9 mouse cellular contexts compared by ENCODE assay signal in genomic region chr7:79577931-79578850, GRCm38 (mm10). TPM values are rescaled to one million over a fixed set of nuclear protein-coding genes. Genes with fewer than 3 reads are reported as not detected.
A peak's percentile ranks its signal among the peaks of the same experiment; 100 is the strongest.
DNase-seq lines count a peak whose midpoint lies in the region; ATAC-seq and TF ChIP-seq lines count a peak whose summit lies in the region.
"Had no signal": no experiment of that assay in that cellular context is flagged by ENCODE, and none has a peak within 500 bp of the region (broad histone marks: within the 10 kb centered on the region; RNA-seq: fewer than 3 reads in every experiment).

No protein-coding gene starts in this region.

- no peaks in the 10 kb centered on the region for H3K4me1 ChIP-seq in liver, adult 2 months (ENCODE audit: control insufficient read depth, insufficient read depth, low read length)
- H3K4me1 ChIP-seq in forebrain, embryonic 10.5 days = peaks cover 61% of the 10 kb centered on the region
- peaks cover 3% of the 10 kb centered on the region for H3K4me1 ChIP-seq in limb, embryonic 11.5 days (ENCODE audit: control insufficient read depth, insufficient read depth, low read length)

- peak; percentile 31; the same call in 1 of the 2 replicates for ATAC-seq in limb, embryonic 11.5 days (ENCODE audit: insufficient number of reproducible peaks, low FRiP score, low TSS enrichment, low read depth)

- H3K9me3 ChIP-seq in forebrain, embryonic 10.5 days = no peaks in the 10 kb centered on the region
- H3K9me3 ChIP-seq in limb, embryonic 11.5 days (ENCODE audit: control insufficient read depth, low read length) = no peaks in the 10 kb centered on the region

- no peaks in the 10 kb centered on the region for H3K36me3 ChIP-seq in liver, adult 2 months (ENCODE audit: control insufficient read depth, insufficient read depth, low read length)
- H3K36me3 ChIP-seq in forebrain, embryonic 10.5 days (replicated peaks) = no peaks in the 10 kb centered on the region
- no peaks in the 10 kb centered on the region for H3K36me3 ChIP-seq in limb, embryonic 11.5 days (ENCODE audit: control insufficient read depth, insufficient read depth, low read length)

- no peaks in the 10 kb centered on the region for H3K79me2 ChIP-seq in liver, adult 2 months (ENCODE audit: control insufficient read depth, insufficient read depth, low read length)

- peaks cover 12% of the 10 kb centered on the region; the same call in 1 of the 2 replicates for H3K27me3 ChIP-seq in liver, adult 2 months (ENCODE audit: control insufficient read depth, insufficient read depth, low read length)
- peaks cover 100% of the 10 kb centered on the region for H3K27me3 ChIP-seq in forebrain, embryonic 10.5 days (ENCODE audit: poor library complexity, severe bottlenecking)
- peaks cover 26% of the 10 kb centered on the region for H3K27me3 ChIP-seq in limb, embryonic 11.5 days (ENCODE audit: control insufficient read depth, insufficient read depth, low read length)

- DNase-seq in liver, adult 2 months (ENCODE audit: extremely low read depth, low read depth, low spot score) = no peak
- no peak for DNase-seq in liver
- peak; percentile 36 for DNase-seq in forebrain, embryonic 10.5 days (ENCODE audit: extremely low spot score, low spot score)
- DNase-seq in limb, embryonic 11.5 days (ENCODE audit: low spot score) = no peak
- DNase-seq in retina, embryonic 14.5 days (ENCODE audit: low spot score) = peak; percentile 42
- DNase-seq in spleen, postnatal 36 days (ENCODE audit: low spot score in 2 of 2) = no peak
- no peak for DNase-seq in cerebellum, adult 11-12 months
- no peak for DNase-seq in adrenal gland, adult 18-20 months (ENCODE audit: low spot score in 2 of 2)
- DNase-seq: gastrocnemius, postnatal 10 days had no signal

- H3K4me3 ChIP-seq in liver, adult 2 months (ENCODE audit: insufficient read depth, low read depth, low read length) = no peak overlapping the region
- peak overlapping the region; percentile 47 for H3K4me3 ChIP-seq in forebrain, embryonic 10.5 days
- H3K4me3 ChIP-seq in limb, embryonic 11.5 days (ENCODE audit: low read depth, low read length) = no peak overlapping the region

- H3K4me2 ChIP-seq in limb, embryonic 11.5 days (ENCODE audit: low read depth, severe bottlenecking) = peak overlapping the region; percentile 48

- no peak for TF ChIP-seq POLR2A in liver, adult 2 months (IDR thresholded peaks at IDR 0.05; ENCODE audit: extremely low read depth, insufficient read depth, low read length)

- TF ChIP-seq CTCF in liver, adult 2 months (IDR thresholded peaks at IDR 0.05; ENCODE audit: low read depth, low read length) = no peak

- WGBS in liver, adult 2 months = 17% methylated on average over 24 of the region's 25 CpGs
- WGBS in forebrain, embryonic 10.5 days = 3% methylated on average over 25 of the region's 25 CpGs
- WGBS in limb, embryonic 11.5 days = 2% methylated on average over 21 of the region's 25 CpGs

- H3K27ac ChIP-seq in liver, adult 2 months (replicated peaks; ENCODE audit: insufficient read depth, low read depth, low read length) = no peak overlapping the region
- H3K27ac ChIP-seq in forebrain, embryonic 10.5 days = peak overlapping the region; percentile 92
- no peak overlapping the region for H3K27ac ChIP-seq in limb, embryonic 11.5 days (replicated peaks; ENCODE audit: low read depth, low read length)

- H3K9ac ChIP-seq in liver, adult 2 months (ENCODE audit: low read depth, low read length) = peak overlapping the region; percentile 50; the same call in 1 of the 2 replicates
- H3K9ac ChIP-seq in limb, embryonic 11.5 days (ENCODE audit: low read length) = no peak overlapping the region

RNA-seq across cellular contexts. Expression of gene Rhcg, which starts 39.3 kb away (rescaled TPM):
- total RNA-seq in liver, adult 2 months (2014; rRNA removed) = not detected in 2 replicates
- not detected in 2 replicates for polyA plus RNA-seq in liver, adult 2 months (2012; rRNA removed)
- 2.4 and 3.3 TPM in 2 replicates for polyA plus RNA-seq in forebrain, embryonic 10.5 days (2016; fragmentation: Nextera tagmentation; extraction: Ambion mirVana)
- not detected in 2 replicates for polyA plus RNA-seq in limb, embryonic 11.5 days (2014; fragmentation: Nextera tagmentation; extraction: Ambion mirVana)
- total RNA-seq in adrenal gland, adult 18-20 months (2021) = 10 to 100 TPM; 13.8 to 22.0 TPM
- total RNA-seq: gastrocnemius, postnatal 10 days had no signal

Comparison
In these comparisons a context has a peak if more than half of its experiments do, and no peak if none do; other contexts are left out.
1. DNase-seq: peak in forebrain, embryonic 10.5 days (single experiment) and retina, embryonic 14.5 days (single experiment); none in liver, adult 2 months (single experiment), liver (single experiment), limb, embryonic 11.5 days (single experiment), spleen, postnatal 36 days (0 of 2), cerebellum, adult 11-12 months (single experiment) and adrenal gland, adult 18-20 months (0 of 2).